Mouse (Mus musculus): ENCODE measurements around the gene Mcm10. TPM values are rescaled to one million over a fixed set of nuclear protein-coding genes. Genes with fewer than 3 reads are reported as not detected.
"Not testable (repeated sequence)": the region's sequence is repeated elsewhere in the genome, so short reads cannot be mapped to it uniquely, and the experiment has no call there.

Gene Mcm10
- total RNA-seq, 2 experiments from 2014 or later: 0.73 to 1.1 TPM

GRCm38 (mm10) chr2:4985000-4985399, 27.6 kb downstream of the Mcm10 start:
- DNase-seq: no peak

- DNase-seq: no peak
These were observed 28.6 kb downstream of the Mcm10 start for GRCm38 (mm10) chr2:4983987-4984386.

GRCm38 (mm10) chr2:4978091-4978490, 34.5 kb downstream of the Mcm10 start:
- peak; percentile 27 to 31 for DNase-seq

GRCm38 (mm10) chr2:4975807-4976206, 36.8 kb downstream of the Mcm10 start, which contains the start of gene Ucma:
TSS of gene Ucma (plus strand) at chr2:4976122.
- DNase-seq: peak; percentile 24 to 27

- DNase-seq: no peak
These were observed 43.5 kb downstream of the Mcm10 start for GRCm38 (mm10) chr2:4969083-4969482.

- no peak for DNase-seq
These were observed 44.8 kb downstream of the Mcm10 start for GRCm38 (mm10) chr2:4967806-4968205.

- DNase-seq: no peak
These were observed 54.6 kb downstream of the Mcm10 start for GRCm38 (mm10) chr2:4958039-4958438.

GRCm38 (mm10) chr2:4954216-4954760, 58.3 kb downstream of the Mcm10 start:
- no peak for DNase-seq

- no peak for DNase-seq
These were observed 61.6 kb downstream of the Mcm10 start for GRCm38 (mm10) chr2:4950986-4951385.

- DNase-seq: not testable (repeated sequence)
These were observed 62.9 kb downstream of the Mcm10 start for GRCm38 (mm10) chr2:4949691-4950090.

- DNase-seq: no peak
These were observed 71.7 kb downstream of the Mcm10 start for GRCm38 (mm10) chr2:4940861-4941260.

Other genes with a start within 250 kb of the Mcm10 start
- 10 to 100 TPM; 21.8 to 21.9 TPM for gene Sephs1, start 131.2 kb downstream of the Mcm10 start, total RNA-seq (2021)
- gene Phyh, start 93.8 kb downstream of the Mcm10 start, total RNA-seq (2021): 10 to 100 TPM; 78.2 to 85.7 TPM
- gene Ucma, start 36.7 kb downstream of the Mcm10 start, total RNA-seq (2021): 1 to 10 TPM; 3.0 to 3.8 TPM
- 10 to 100 TPM; 13.0 to 15.3 TPM for gene Optn, start 51.3 kb upstream of the Mcm10 start, total RNA-seq (2021)
- 10 to 100 TPM; 10.5 to 13.7 TPM for gene Ccdc3, start 125.0 kb upstream of the Mcm10 start, total RNA-seq (2021)

All from layer of hippocampus, postnatal 36 days (tissue).